Mouse (Mus musculus) mesoderm, embryonic 11.5 days (tissue): ENCODE data around the gene Parp9.
"Not testable (repeated sequence)": the region's sequence is repeated elsewhere in the genome, so short reads cannot be mapped to it uniquely, and the experiment has no call there.

Experiments
- DNase-seq: peaks from one replicate; pipeline ENCODE4 v3.0.0-alpha.2; 2012; ENCODE audit warnings: low read depth, low spot score

Parp9 gene

GRCm38 (mm10) chr16:35938211-35939151, at the start of gene Parp9, which contains the start of gene Dtx3l:
Gene Parp9, plus strand, starts transcription at chr16:35938470.
Gene Dtx3l, minus strand, starts transcription at chr16:35939151.
- peak; percentile 37 for DNase-seq

DNA sequence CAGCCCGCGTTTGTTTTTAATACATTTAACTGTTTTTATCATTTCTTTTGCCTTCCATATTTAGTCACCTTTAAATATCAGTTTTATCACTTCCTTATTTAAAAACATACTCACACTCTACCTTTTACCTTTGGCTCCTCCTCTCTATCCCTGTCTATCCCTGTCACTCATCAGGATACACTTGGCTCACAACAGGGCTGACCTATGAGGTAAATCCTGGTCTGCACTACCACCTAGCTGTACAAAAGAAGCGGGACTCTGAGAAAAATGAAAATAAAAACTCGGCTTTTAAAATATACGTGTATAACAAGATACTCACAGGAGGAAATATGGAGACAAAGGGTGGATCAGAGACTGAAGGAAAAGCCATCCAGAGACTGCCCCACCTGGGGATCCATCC, 49.4 kb upstream of the Parp9 start:
- DNase-seq = no peak

DNA sequence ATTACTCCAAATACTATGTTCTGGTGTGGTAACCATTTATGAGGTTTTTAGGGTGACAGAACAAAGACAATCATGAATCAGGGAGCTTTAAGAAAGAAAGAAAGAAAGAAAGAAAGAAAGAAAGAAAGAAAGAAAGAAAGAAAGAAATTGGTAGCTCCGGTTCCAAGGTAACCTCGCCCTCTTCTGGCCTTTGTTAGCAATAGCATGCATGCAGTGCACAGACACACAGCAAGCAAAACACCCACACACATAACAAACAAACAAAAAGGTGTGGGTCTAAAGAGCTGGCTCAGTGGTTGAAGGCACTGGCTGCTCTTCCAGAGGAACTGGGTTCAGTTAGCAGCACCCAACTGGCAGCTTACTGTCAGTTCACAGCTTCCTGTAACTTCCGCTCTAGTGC, 47.6 kb upstream of the Parp9 start:
- DNase-seq = no peak

DNA sequence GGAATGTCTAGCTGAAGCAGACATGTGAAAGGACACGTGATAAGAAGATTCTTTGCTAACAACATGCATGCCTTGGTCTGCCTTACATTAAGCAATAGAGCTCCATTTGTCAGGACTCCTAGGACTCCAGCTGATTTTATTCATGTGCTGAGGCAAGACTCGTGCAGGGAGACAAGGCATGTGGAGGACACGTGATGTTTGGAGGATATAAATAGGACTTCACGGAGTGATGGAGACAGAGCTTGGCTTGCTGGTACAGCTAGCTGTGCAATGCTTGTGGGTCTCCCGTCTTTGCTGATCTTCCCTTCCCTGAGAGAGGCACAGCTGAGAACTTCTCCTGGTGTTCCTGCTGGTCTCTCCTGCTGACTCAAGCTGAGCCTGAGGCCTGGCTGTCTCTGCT, 46.7 kb upstream of the Parp9 start:
- not testable (repeated sequence) for DNase-seq

GRCm38 (mm10) chr16:35894997-35895396, 43.3 kb upstream of the Parp9 start:
- no peak for DNase-seq

DNA sequence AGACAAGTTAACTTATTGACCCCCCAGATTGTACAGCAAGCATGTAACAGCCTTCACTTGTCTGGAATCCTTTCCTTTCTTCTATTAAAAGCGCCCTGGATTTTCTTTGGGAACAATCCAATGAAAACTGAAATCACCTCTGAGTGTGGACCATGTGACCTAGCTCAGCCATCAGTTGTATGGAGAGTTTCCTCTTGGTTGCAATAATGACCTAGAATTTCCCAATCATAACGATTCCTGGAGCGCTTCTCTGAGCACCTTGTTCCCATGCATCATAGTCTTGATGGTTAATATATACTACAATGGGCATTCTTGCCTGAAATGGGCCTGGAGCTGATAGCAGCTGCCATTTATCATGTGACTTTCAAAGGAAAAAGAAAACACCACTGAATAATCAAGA, 37.7 kb upstream of the Parp9 start:
- DNase-seq = no peak

DNA sequence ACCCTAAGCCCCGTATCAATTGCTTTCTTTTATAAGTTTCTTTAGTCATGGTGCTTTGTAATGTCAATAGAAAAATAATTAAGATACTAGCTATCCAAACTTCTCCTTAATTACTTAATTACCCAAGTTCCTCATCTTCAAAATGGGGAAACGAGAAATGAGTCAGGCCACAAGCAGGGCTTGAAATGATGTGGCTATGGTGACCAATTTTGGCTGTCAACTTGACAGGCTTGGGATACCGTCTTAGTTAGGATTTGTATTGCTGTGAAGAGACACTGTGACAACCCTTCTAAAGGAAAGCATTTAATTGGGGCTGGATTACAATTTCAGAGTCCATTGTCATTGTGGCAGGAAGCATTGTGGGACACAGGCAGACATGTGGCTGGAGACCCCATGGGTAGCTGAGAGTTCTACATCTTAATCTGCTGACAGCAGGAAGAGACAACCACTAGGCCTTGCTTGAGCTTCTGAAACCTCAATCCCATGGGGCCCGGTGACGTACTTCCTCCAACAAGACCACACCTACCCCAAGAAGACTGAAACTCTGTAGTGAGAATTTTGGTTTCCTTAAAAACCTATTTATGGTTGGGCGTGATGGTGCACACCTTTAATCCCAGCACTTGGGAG, 35.1 kb upstream of the Parp9 start:
- DNase-seq = no peak

DNA sequence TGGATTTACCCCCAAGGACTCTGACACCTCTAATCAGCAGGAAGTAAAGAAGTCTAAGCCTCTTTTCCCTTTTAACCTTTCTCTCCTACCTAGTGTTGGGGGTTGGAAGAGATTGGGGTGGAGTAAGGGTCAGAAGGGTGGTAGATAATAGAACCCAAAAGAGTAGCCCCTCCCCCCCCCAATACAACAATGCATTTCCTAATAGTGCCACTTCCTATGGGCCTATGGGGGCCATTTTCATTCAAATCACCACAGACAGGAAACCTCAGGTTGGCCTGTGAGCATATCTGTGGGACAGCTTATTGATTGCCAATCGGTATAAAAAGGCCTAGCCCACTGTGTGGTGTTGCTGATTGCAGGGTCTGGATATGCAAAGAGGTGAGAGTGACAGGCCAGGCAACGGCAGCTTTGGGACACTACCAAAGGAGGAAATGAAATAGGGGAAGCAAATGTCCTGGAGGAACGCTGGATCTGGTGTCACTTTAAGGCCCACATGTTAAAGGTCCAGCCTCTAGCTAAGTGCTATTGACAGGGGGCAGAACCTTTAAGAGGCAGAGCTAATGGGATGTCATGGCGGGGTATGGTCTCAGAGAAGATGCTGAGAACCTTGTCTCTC, 34.0 kb upstream of the Parp9 start:
- no peak for DNase-seq

- no peak for DNase-seq
Measured at GRCm38 (mm10) chr16:35905355-35905754, 32.9 kb upstream of the Parp9 start.

DNA sequence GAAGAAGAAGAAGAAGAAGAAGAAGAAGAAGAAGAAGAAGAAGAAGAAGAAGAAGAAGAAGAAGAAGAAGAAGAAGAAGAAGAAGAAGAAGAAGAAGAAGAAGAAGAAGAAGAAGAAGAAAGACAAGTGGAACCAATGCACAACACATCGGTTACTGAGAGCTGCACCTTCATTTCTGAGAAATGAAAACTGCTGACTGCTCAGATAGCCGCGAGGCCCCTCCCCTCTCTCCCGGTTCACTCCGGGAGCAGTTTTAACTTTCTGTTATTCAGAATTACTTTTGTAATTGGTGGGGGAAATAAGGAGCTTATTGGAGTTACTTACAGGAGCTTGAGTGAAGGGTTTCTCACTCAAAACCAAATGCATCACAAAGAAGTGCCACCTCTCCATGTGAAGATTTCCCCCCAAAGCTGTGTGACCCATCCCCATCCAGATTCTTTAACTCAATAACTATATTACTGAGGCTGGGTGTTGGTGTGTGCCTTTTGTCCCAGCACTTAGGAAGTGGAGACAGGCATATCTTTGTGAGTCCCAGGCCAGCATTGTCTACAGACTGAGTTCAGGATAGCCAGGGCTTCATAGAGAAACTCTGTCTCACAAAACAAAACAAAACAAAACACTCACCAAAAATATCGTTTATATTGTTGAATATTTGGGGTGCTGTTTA, 32.3 kb upstream of the Parp9 start:
- no peak for DNase-seq

DNA sequence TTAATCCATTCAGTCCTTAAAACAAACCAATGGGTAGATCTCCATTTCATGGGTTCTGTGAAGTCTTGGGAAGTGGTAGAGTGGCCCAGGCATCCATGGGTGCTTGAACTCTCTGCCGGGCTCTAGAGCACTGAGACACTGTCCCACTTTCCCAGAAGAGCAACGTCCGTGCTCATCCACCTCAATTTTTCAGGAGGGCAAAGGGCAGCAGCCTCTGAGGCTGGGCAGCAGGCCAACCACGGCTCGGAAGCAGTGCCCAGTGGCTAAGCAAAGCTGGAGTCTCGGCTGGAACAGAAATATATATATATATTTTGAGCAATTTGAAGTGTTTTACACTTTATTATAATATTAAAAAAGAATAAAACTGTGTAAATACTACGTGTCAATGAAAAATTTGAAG, 31.4 kb upstream of the Parp9 start:
- no peak for DNase-seq

DNA sequence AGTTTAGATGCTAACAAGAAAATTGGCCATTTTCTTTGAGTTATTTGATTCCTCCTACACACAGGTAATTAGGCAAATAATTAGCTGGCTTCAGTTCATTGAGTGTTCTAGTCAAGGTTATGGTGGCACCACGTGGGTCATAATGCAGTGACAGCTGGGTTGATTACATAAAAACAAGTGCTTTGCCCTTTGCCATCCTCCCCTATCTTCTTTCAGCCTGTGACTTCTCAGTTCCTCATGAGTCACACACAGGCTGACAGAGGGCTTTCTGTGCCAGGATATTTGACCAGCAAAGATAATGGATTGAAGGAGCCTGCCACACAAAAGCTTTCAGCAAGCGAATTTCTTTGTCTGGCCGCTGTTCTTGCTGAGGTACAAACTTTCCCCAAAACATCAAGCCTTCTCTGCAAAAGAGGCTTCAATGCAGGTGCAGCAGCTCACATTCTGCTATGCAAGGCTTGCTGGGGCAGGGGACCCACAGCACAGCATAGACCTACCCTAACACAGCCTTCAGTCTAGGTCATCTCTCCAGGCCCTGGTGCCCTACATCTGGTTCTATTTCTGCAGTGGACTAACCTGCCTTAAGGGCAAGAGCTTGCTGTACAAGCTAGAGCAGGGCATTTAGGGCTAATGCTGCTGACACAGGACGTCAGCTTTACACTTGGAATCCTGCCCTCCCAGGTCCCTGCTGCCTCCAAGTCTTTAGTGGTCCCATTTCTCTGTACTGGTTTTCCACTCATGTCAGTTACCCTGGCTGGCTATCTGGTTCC, 30.7 kb upstream of the Parp9 start:
- no peak for DNase-seq

DNA sequence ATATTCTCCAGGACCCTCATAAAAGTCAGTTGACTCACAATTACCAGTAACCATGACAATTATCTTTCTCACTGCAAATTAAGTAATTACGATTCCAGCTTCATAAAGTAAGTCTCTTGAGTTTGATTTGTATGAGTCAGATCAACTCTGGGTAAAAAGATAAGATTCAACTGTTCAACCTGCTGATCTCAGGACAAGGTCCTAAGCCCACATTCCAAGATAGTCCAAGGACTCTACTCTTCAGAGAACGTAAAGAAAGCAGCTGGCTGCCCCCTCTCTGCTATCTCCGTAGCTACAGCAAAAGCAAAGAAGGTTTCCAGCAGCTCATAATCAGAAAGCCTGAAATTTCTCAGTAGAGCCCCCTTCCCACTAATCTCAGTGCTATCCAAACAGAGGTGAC, 26.8 kb upstream of the Parp9 start:
- DNase-seq = no peak

DNA sequence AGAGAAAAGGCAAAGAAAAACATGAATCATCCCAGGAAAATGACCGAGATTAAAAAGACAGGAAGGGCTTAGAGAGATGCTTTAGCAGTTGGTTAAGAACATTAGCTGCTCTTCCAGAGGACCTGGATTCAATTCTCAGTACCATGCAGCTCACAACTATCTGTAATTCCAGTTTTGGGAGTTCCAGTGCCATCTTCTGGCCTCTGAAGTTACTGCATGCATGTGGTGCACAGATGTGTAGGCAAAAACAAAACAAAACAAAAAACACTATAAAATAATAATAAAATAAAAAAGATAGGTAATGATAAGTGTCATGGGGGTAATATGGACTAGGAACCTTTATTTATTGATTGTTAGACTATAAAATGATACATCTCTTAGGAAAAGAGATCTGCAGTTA, 24.7 kb upstream of the Parp9 start:
- peak; percentile 15 for DNase-seq

DNA sequence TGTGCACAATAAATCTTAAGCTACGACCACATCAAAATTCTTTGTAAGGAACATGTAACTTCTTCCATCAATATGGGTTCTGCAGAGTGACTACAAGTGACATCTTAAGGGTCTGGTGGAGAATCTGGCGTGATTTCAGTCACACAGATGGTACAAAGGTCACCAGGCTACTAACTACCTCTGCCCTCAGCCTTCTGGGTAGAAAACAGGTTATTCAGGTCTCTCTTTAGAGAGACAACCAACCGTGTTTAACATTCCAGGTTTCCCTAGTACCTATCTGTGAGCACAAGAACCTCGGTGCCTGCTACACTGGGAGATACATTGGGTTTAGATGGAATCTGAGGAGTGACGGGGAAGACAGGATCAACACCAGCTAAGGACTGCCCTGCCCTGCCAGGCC, 24.0 kb upstream of the Parp9 start:
- no peak for DNase-seq

- no peak for DNase-seq
Measured at GRCm38 (mm10) chr16:35918721-35919543, 19.3 kb upstream of the Parp9 start.

- DNase-seq = no peak
Measured at GRCm38 (mm10) chr16:35921676-35922235, 16.5 kb upstream of the Parp9 start.

GRCm38 (mm10) chr16:35922301-35922895, 15.9 kb upstream of the Parp9 start:
- no peak for DNase-seq

- no peak for DNase-seq
Measured at GRCm38 (mm10) chr16:35923546-35924198, 14.6 kb upstream of the Parp9 start.
